Mouse (Mus musculus): ENCODE measurements around the gene Rhoh. TPM values are rescaled to one million over a fixed set of nuclear protein-coding genes. Genes with fewer than 3 reads are reported as not detected.

Rhoh gene
- polyA plus RNA-seq, 1 experiment from 2014 or later: 2.2 TPM

DNA sequence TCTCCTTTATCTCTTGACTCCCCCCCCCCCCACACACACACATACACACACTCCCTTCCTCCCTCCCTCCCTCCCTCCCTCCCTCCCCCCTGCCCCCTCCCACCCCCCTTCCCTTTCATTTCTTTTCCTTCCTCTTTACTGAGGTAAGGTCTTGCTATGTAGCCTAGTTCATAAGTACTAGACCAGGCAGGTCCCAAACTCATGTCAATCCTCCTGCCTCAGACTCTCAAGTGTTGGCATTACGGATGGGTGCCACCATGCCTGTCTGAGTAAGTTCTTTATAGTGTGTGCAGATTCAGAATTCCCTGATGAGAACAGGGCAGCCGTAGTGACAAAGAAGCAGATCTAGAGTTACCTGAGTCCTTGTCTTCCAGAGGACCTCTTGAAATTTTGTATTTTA, 20.2 kb downstream of the Rhoh start:
- H3K4me3 ChIP-seq (ENCODE audit: low read depth, low read length): no peak overlapping the region
- H3K36me3 ChIP-seq (ENCODE audit: control insufficient read depth, insufficient read depth): no peaks in the 10 kb centered on the region
- WGBS (ENCODE audit: insufficient replicate concordance): 58% methylated on average over 2 of the region's 2 CpGs
- no peak overlapping the region for H3K27ac ChIP-seq (ENCODE audit: low read length)
- H3K9me3 ChIP-seq (replicated peaks; ENCODE audit: control insufficient read depth, low read length): no peaks in the 10 kb centered on the region
- H3K27me3 ChIP-seq (ENCODE audit: control insufficient read depth, insufficient read depth, low read depth, low read length): no peaks in the 10 kb centered on the region
- no peaks in the 10 kb centered on the region; the same call in 1 of the 2 replicates for H3K4me1 ChIP-seq (ENCODE audit: control insufficient read depth, low read depth, low read length)
- H3K9ac ChIP-seq (ENCODE audit: low read depth, low read length): no peak overlapping the region
- no peak overlapping the region for H3K4me2 ChIP-seq (ENCODE audit: low read depth, low read length)
- no peak for ATAC-seq (ENCODE audit: low read depth)

DNA sequence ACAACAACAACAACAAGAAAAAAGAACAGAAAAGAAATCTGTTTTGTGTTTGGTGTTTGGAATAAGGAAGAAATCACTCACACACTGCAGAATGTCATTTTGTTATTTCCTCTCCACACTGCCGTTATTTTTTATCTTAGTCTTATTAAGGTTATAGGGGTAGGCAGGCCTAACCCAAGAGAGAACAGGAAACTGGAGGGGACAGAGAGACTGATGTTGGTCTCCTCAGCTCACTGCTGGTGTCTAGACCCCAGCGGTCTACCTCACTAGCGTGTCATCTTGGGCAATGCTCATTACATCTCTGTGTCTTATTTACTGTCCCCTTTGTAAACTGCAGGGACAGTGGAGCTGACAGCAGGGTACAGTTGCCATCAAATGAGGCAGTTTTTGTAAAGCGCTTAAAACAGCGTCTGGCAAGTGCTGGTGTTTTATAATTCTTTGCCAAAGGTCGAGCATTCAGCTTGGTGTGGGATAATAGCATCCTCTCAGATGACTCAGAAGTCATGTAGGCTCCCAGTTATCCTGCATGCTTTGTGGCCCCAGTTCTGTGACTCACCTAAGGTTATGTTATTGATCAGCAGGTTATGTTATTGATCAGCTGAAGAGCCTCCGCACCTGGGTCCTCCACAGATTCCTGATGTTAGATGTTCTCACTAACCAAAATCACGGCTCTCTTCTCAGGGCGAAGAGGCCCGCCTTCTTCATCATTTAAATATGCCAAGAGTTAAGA, 21.6 kb downstream of the Rhoh start:
- no peak overlapping the region for H3K4me2 ChIP-seq (ENCODE audit: low read depth, low read length)
- no peaks in the 10 kb centered on the region for H3K9me3 ChIP-seq (replicated peaks; ENCODE audit: control insufficient read depth, low read length)
- H3K9ac ChIP-seq (ENCODE audit: low read depth, low read length): no peak overlapping the region
- WGBS (ENCODE audit: insufficient replicate concordance): 59% methylated on average over 10 of the region's 10 CpGs
- no peaks in the 10 kb centered on the region for H3K27me3 ChIP-seq (ENCODE audit: control insufficient read depth, insufficient read depth, low read depth, low read length)
- H3K4me3 ChIP-seq (ENCODE audit: low read depth, low read length): no peak overlapping the region
- no peaks in the 10 kb centered on the region for H3K36me3 ChIP-seq (ENCODE audit: control insufficient read depth, insufficient read depth)
- ATAC-seq (ENCODE audit: low read depth): no peak
- H3K4me1 ChIP-seq (ENCODE audit: control insufficient read depth, low read depth, low read length): no peaks in the 10 kb centered on the region; the same call in 1 of the 2 replicates
- no peak overlapping the region for H3K27ac ChIP-seq (ENCODE audit: low read length)

DNA sequence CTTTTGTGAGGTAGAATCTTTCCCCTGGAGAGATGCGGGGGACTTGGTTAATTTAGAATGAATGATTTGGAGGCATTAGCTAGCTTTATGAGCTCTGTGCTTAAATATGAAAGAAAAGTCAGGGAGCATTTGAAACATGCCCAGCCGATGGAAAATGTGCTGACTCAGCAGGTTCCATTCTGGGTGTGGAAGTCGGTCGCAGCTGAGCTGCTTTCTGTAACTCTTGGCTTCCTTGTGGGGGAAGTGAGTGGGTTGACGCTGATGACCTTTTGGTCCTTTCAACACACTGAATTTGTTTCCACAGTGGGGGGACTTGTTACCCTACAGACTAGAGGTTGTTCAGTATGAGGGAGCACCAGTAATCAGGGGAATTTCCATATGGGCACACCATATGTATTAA, 22.3 kb downstream of the Rhoh start:
- ATAC-seq (ENCODE audit: low read depth): no peak
- no peak overlapping the region for H3K27ac ChIP-seq (ENCODE audit: low read length)
- H3K27me3 ChIP-seq (ENCODE audit: control insufficient read depth, insufficient read depth, low read depth, low read length): no peaks in the 10 kb centered on the region
- H3K36me3 ChIP-seq (ENCODE audit: control insufficient read depth, insufficient read depth): no peaks in the 10 kb centered on the region
- no peak overlapping the region for H3K9ac ChIP-seq (ENCODE audit: low read depth, low read length)
- H3K4me3 ChIP-seq (ENCODE audit: low read depth, low read length): no peak overlapping the region
- H3K4me1 ChIP-seq (ENCODE audit: control insufficient read depth, low read depth, low read length): no peaks in the 10 kb centered on the region; the same call in 1 of the 2 replicates
- H3K4me2 ChIP-seq (ENCODE audit: low read depth, low read length): no peak overlapping the region
- WGBS (ENCODE audit: insufficient replicate concordance): 28% methylated on average over 5 of the region's 5 CpGs
- no peaks in the 10 kb centered on the region for H3K9me3 ChIP-seq (replicated peaks; ENCODE audit: control insufficient read depth, low read length)

DNA sequence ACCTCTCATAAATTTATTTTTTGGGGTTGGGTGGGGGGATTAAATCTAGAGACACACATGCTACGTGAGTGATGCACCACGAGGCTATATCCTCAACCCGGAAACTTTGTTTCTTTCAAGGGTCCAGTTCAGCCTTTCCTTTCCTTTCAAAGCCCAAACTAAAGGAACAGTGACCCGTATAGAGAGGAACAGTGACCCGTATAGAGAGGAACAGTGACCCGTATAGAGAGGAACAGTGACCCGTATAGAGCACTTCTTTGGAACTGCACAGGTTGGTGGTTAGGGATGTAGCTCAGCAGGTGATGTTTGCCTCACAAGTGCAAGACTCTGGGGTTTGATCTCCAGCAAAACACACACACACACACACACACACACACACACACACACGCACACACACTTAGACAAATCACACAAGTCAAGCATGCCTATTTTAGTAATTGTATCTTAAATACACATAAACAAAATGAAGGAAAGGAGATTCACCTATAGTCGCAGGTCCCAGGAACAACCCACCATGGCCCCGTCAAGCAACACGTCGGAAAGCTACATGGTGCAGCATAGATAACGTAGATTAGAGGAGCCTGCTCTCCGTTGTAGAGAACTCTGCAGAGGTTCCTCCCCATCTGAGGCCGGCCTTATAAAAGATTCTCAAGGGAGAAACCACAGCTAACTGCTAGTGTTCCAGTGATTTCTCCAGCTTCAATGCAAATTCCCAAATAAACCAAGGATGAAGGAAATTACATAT, 24.9 kb downstream of the Rhoh start:
- no peak overlapping the region for H3K4me2 ChIP-seq (ENCODE audit: low read depth, low read length)
- no peak for ATAC-seq (ENCODE audit: low read depth)
- no peak overlapping the region for H3K4me3 ChIP-seq (ENCODE audit: low read depth, low read length)
- H3K9ac ChIP-seq (ENCODE audit: low read depth, low read length): no peak overlapping the region
- H3K36me3 ChIP-seq (ENCODE audit: control insufficient read depth, insufficient read depth): no peaks in the 10 kb centered on the region
- no peaks in the 10 kb centered on the region for H3K9me3 ChIP-seq (replicated peaks; ENCODE audit: control insufficient read depth, low read length)
- no peaks in the 10 kb centered on the region for H3K27me3 ChIP-seq (ENCODE audit: control insufficient read depth, insufficient read depth, low read depth, low read length)
- no peaks in the 10 kb centered on the region; the same call in 1 of the 2 replicates for H3K4me1 ChIP-seq (ENCODE audit: control insufficient read depth, low read depth, low read length)
- H3K27ac ChIP-seq (ENCODE audit: low read length): no peak overlapping the region
- WGBS (ENCODE audit: insufficient replicate concordance): 45% methylated on average over 15 of the region's 15 CpGs

DNA sequence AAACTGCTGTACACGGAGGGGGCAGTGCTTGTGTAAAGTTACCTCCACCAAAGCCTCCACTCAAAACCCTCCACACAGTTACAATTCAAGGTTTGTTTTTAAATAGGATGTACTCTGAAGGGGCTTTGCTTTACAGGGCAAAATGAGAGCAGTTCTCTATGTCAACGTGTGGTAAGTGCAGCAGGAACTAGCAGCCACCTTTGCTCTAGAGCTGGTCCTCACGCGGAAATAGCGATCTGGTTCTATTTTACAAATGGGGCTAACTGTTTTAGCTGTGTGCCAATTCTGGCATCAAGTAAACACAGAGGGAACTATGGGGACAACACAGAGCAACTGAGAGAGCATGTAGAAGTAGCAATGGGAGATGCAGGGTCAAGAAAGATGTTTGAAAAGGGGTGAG, 27.1 kb downstream of the Rhoh start:
- H3K27ac ChIP-seq (ENCODE audit: low read length): no peak overlapping the region
- H3K27me3 ChIP-seq (ENCODE audit: control insufficient read depth, insufficient read depth, low read depth, low read length): no peaks in the 10 kb centered on the region
- WGBS (ENCODE audit: insufficient replicate concordance): 78% methylated on average over 5 of the region's 5 CpGs
- no peak overlapping the region for H3K4me3 ChIP-seq (ENCODE audit: low read depth, low read length)
- H3K4me2 ChIP-seq (ENCODE audit: low read depth, low read length): no peak overlapping the region
- ATAC-seq (ENCODE audit: low read depth): no peak
- no peaks in the 10 kb centered on the region for H3K9me3 ChIP-seq (replicated peaks; ENCODE audit: control insufficient read depth, low read length)
- no peak overlapping the region for H3K9ac ChIP-seq (ENCODE audit: low read depth, low read length)
- H3K36me3 ChIP-seq (ENCODE audit: control insufficient read depth, insufficient read depth): no peaks in the 10 kb centered on the region
- no peaks in the 10 kb centered on the region for H3K4me1 ChIP-seq (ENCODE audit: control insufficient read depth, low read depth, low read length)

DNA sequence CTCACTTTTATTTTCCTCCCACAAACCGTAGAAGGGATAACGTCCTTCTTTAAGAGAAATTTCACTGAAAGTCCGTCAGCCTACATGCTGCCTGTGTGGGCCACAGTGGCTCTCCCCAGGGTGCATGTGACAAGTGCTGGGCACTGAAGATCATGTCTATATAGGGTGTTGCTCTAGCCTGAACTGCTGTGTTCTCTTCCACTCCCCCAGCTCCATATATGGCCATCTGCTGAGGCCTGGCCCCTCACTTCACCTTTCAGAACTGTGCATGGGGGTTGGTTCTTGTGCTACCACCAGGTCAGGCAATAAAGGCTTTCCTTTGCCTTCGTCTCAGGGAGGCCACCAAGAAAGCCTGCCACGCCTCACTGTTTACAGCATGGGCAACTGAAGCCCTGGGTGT, 28.0 kb downstream of the Rhoh start:
- H3K27ac ChIP-seq (ENCODE audit: low read length): no peak overlapping the region
- H3K4me2 ChIP-seq (ENCODE audit: low read depth, low read length): no peak overlapping the region
- H3K9ac ChIP-seq (ENCODE audit: low read depth, low read length): no peak overlapping the region
- H3K4me3 ChIP-seq (ENCODE audit: low read depth, low read length): no peak overlapping the region
- ATAC-seq (ENCODE audit: low read depth): no peak
- WGBS (ENCODE audit: insufficient replicate concordance): 56% methylated on average over 5 of the region's 5 CpGs
- no peaks in the 10 kb centered on the region for H3K27me3 ChIP-seq (ENCODE audit: control insufficient read depth, insufficient read depth, low read depth, low read length)
- no peaks in the 10 kb centered on the region for H3K9me3 ChIP-seq (replicated peaks; ENCODE audit: control insufficient read depth, low read length)
- no peaks in the 10 kb centered on the region for H3K36me3 ChIP-seq (ENCODE audit: control insufficient read depth, insufficient read depth)
- H3K4me1 ChIP-seq (ENCODE audit: control insufficient read depth, low read depth, low read length): no peaks in the 10 kb centered on the region

DNA sequence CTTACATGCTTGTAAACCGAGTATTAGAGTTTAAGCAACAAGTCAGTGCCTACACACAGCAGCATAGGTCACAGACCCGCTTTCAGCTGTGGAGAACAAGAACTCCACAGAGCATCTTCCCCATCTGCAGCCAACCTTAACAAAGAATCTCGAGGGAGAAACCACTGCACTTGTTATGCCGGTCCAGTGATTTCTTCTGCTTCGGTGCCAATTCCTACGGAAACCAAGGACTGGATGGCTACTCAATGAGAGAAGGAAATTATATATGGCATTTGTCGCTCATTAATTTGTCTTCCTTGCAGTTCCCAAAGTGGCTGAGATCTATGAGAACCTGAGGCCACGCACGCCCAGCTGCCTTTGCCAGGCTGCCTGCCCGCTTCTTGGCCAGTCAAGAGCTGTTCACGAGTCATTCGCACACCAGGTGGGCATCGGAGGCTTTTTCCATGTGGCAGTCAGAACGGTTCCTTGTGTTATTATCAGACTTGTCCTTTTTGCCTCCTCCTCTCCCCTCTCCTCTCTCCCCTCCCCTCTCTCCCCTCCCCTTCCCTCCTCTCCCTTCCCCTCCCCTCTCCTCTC, 30.3 kb downstream of the Rhoh start:
- H3K4me1 ChIP-seq (ENCODE audit: control insufficient read depth, low read depth, low read length): no peaks in the 10 kb centered on the region
- WGBS (ENCODE audit: insufficient replicate concordance): 72% methylated on average over 14 of the region's 14 CpGs

DNA sequence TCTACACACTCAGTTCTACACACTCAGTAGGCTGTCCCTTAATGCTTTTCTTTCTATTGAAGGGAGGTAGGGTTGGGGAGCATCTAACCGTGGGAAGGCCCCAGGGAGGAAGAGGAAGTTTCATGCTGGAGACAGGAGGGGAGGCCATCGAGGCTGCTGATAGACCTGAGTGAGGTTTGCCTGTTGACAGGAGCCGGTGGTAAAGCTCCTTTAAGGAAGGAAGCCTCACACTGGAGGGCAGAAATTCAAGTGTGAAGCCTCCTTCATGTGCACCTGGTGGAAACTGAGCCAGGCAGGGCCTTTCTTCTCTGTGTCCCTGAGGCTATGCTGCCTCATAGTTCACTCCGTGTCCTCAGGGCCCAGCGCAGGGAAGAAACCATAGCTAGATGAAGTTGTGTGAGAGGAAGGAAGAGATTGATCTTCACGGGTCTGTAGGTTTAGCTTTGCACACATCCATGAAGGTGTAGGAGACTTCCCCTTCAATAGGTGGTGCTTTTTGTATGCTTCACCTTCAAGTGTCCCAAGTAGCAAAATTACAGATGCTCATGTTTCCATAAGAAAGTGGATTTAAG, 34.2 kb downstream of the Rhoh start:
- no peaks in the 10 kb centered on the region for H3K36me3 ChIP-seq (ENCODE audit: control insufficient read depth, insufficient read depth)
- H3K4me1 ChIP-seq (ENCODE audit: control insufficient read depth, low read depth, low read length): no peaks in the 10 kb centered on the region
- ATAC-seq (ENCODE audit: low read depth): no peak
- H3K27me3 ChIP-seq (ENCODE audit: control insufficient read depth, insufficient read depth, low read depth, low read length): no peaks in the 10 kb centered on the region
- no peak overlapping the region for H3K4me2 ChIP-seq (ENCODE audit: low read depth, low read length)
- no peaks in the 10 kb centered on the region for H3K9me3 ChIP-seq (replicated peaks; ENCODE audit: control insufficient read depth, low read length)
- H3K27ac ChIP-seq (ENCODE audit: low read length): no peak overlapping the region
- no peak overlapping the region for H3K4me3 ChIP-seq (ENCODE audit: low read depth, low read length)
- H3K9ac ChIP-seq (ENCODE audit: low read depth, low read length): no peak overlapping the region
- 29% methylated on average over 6 of the region's 6 CpGs for WGBS (ENCODE audit: insufficient replicate concordance)

More for the DNA sequence above, 30.3 kb downstream of the Rhoh start:
- H3K27me3 ChIP-seq (ENCODE audit: control insufficient read depth, insufficient read depth, low read depth, low read length): no peaks in the 10 kb centered on the region
- H3K4me2 ChIP-seq (ENCODE audit: low read depth, low read length): no peak overlapping the region
- no peak overlapping the region for H3K4me3 ChIP-seq (ENCODE audit: low read depth, low read length)
- no peaks in the 10 kb centered on the region for H3K9me3 ChIP-seq (replicated peaks; ENCODE audit: control insufficient read depth, low read length)
- ATAC-seq (ENCODE audit: low read depth): no peak
- no peak overlapping the region for H3K27ac ChIP-seq (ENCODE audit: low read length)
- H3K9ac ChIP-seq (ENCODE audit: low read depth, low read length): no peak overlapping the region
- no peaks in the 10 kb centered on the region for H3K36me3 ChIP-seq (ENCODE audit: control insufficient read depth, insufficient read depth)

DNA sequence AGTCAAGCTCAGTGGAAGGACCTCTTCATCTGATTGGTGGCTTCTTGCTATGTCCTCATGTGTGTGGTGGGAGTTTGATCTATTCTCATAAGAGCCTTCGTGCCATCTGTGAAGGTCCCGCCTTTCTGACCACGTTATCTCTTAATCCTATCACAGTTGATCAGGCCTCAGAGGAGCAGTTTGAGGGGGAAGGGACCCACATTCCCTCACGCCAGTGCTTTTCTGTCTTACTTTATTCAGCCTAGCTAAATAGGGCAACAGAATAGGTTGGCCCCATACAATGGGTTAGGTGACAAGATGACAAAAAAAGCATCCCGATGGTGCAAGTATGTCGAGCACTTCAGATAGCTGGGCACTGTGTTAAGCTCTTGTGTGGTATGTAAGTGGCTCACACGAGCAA, 34.8 kb downstream of the Rhoh start:
- Histone ChIP-seq H3K4me1 (ENCODE audit: control insufficient read depth, low read depth, low read length) (no peaks in the 10 kb centered on the region), H3K9me3 (replicated peaks; ENCODE audit: control insufficient read depth, low read length) (no peaks in the 10 kb centered on the region), H3K36me3 (ENCODE audit: control insufficient read depth, insufficient read depth) (no peaks in the 10 kb centered on the region), H3K4me3 (ENCODE audit: low read depth, low read length) (no peak overlapping the region), H3K27ac (ENCODE audit: low read length) (no peak overlapping the region), H3K9ac (ENCODE audit: low read depth, low read length) (no peak overlapping the region), H3K27me3 (ENCODE audit: control insufficient read depth, insufficient read depth, low read depth, low read length) (no peaks in the 10 kb centered on the region), H3K4me2 (ENCODE audit: low read depth, low read length) (no peak overlapping the region)
- no peak for ATAC-seq (ENCODE audit: low read depth)
- 41% methylated on average over 7 of the region's 7 CpGs for WGBS (ENCODE audit: insufficient replicate concordance)
